Comparison of ENCODE assay signal across 9 mouse cellular contexts in genomic region chr1:53715446-53715845, GRCm38 (mm10). TPM values are rescaled to one million over a fixed set of nuclear protein-coding genes. Genes with fewer than 3 reads are reported as not detected.
DNase-seq lines count a peak whose midpoint lies in the region; ATAC-seq and TF ChIP-seq lines count a peak whose summit lies in the region.
"Had no signal": no experiment of that assay in that cellular context is flagged by ENCODE, and none has a peak within 500 bp of the region (broad histone marks: within the 10 kb centered on the region; RNA-seq: fewer than 3 reads in every experiment).

No protein-coding gene starts in this region.

- TF ChIP-seq EP300 in liver, embryonic 14.5 days (IDR thresholded peaks at IDR 0.05; ENCODE audit: low read depth) = no peak

- no peak for ATAC-seq in forebrain, embryonic 14.5 days
- ATAC-seq in forebrain, embryonic 15.5 days (replicated peaks) = no peak
- no peak for ATAC-seq in liver, embryonic 14.5 days (ENCODE audit: insufficient read depth)
- no peak for ATAC-seq in liver, embryonic 12.5 days
- no peak for ATAC-seq in Patski
- peak; percentile 48; the same call in 1 of the 2 replicates for ATAC-seq in granulocyte monocyte progenitor cell, adult 5-6 weeks (replicated peaks; ENCODE audit: poor library complexity, severe bottlenecking)

- TF ChIP-seq CTCF in liver, embryonic 14.5 days (IDR thresholded peaks at IDR 0.05; ENCODE audit: low read depth) = peak; percentile 63
- TF ChIP-seq CTCF in Patski (IDR thresholded peaks at IDR 0.05) = peak; percentile 62

- WGBS in forebrain, embryonic 14.5 days = 2% methylated on average over 4 of the region's 4 CpGs
- WGBS in forebrain, embryonic 15.5 days = 3% methylated on average over 4 of the region's 4 CpGs
- WGBS in liver, embryonic 14.5 days (ENCODE audit: insufficient replicate concordance) = 4% methylated on average over 4 of the region's 4 CpGs
- WGBS in liver, embryonic 12.5 days (ENCODE audit: insufficient replicate concordance) = 4% methylated on average over 4 of the region's 4 CpGs

- H3K27me3 ChIP-seq in forebrain, embryonic 14.5 days (replicated peaks; ENCODE audit: control insufficient read depth, insufficient read depth, low read length) = no peaks in the 10 kb centered on the region
- no peaks in the 10 kb centered on the region for H3K27me3 ChIP-seq in forebrain, embryonic 15.5 days
- no peaks in the 10 kb centered on the region for H3K27me3 ChIP-seq in liver, embryonic 14.5 days (ENCODE audit: control insufficient read depth, insufficient read depth, low read length)
- H3K27me3 ChIP-seq in liver, embryonic 12.5 days (replicated peaks) = no peaks in the 10 kb centered on the region
- no peaks in the 10 kb centered on the region for H3K27me3 ChIP-seq in Patski
- H3K27me3 ChIP-seq: limb, embryonic 13.5 days had no signal

- H3K9ac ChIP-seq in forebrain, embryonic 14.5 days (ENCODE audit: low read length) = no peak overlapping the region
- H3K9ac ChIP-seq in forebrain, embryonic 15.5 days (replicated peaks) = no peak overlapping the region
- no peak overlapping the region for H3K9ac ChIP-seq in liver, embryonic 14.5 days (replicated peaks)
- H3K9ac ChIP-seq in liver, embryonic 12.5 days = no peak overlapping the region
- H3K9ac ChIP-seq: limb, embryonic 13.5 days had no signal

- H3K9me3 ChIP-seq in forebrain, embryonic 14.5 days (replicated peaks; ENCODE audit: control insufficient read depth, low read length) = no peaks in the 10 kb centered on the region
- H3K9me3 ChIP-seq in forebrain, embryonic 15.5 days = no peaks in the 10 kb centered on the region
- no peaks in the 10 kb centered on the region for H3K9me3 ChIP-seq in liver, embryonic 14.5 days (ENCODE audit: control insufficient read depth, low read length)
- H3K9me3 ChIP-seq in liver, embryonic 12.5 days (replicated peaks) = no peaks in the 10 kb centered on the region
- H3K9me3 ChIP-seq: limb, embryonic 13.5 days had no signal

- H3K27ac ChIP-seq in forebrain, embryonic 14.5 days (ENCODE audit: low read depth, low read length) = no peak overlapping the region
- no peak overlapping the region for H3K27ac ChIP-seq in forebrain, embryonic 15.5 days (replicated peaks)
- no peak overlapping the region for H3K27ac ChIP-seq in liver, embryonic 14.5 days
- no peak overlapping the region for H3K27ac ChIP-seq in liver, embryonic 12.5 days
- H3K27ac ChIP-seq: limb, embryonic 13.5 days had no signal

- no peak overlapping the region for H3K4me3 ChIP-seq in forebrain, embryonic 14.5 days (ENCODE audit: low read depth, low read length)
- no peak overlapping the region for H3K4me3 ChIP-seq in forebrain, embryonic 15.5 days
- no peak overlapping the region for H3K4me3 ChIP-seq in liver, embryonic 14.5 days (ENCODE audit: insufficient read depth in 1 of 2, low read depth in 2 of 2, low read length in 2 of 2)
- no peak overlapping the region for H3K4me3 ChIP-seq in liver, embryonic 12.5 days
- H3K4me3 ChIP-seq: limb, embryonic 13.5 days had no signal

- peak; percentile 88 for DNase-seq in forebrain, embryonic 14.5 days (ENCODE audit: low spot score)
- DNase-seq in liver, embryonic 14.5 days (ENCODE audit: low read depth in 3 of 3, low spot score in 3 of 3) = peak; percentile 17 to 37 (median 24)
- DNase-seq in Patski (ENCODE audit: low read depth, low spot score) = no peak
- no peak for DNase-seq in urinary bladder, adult 18-20 months (ENCODE audit: low spot score in 2 of 2)
- no peak for DNase-seq in right cerebral cortex, postnatal 36 days (ENCODE audit: low spot score in 2 of 2)

- H3K4me2 ChIP-seq in forebrain, embryonic 14.5 days (ENCODE audit: low read length) = no peak overlapping the region
- no peak overlapping the region for H3K4me2 ChIP-seq in forebrain, embryonic 15.5 days (replicated peaks)
- H3K4me2 ChIP-seq in liver, embryonic 14.5 days (ENCODE audit: low read depth) = no peak overlapping the region
- no peak overlapping the region for H3K4me2 ChIP-seq in liver, embryonic 12.5 days
- H3K4me2 ChIP-seq: limb, embryonic 13.5 days had no signal

- CTCF ChIA-PET in Patski (lab: Charles Lee) = no interaction called here

- no peaks in the 10 kb centered on the region for H3K4me1 ChIP-seq in forebrain, embryonic 14.5 days (ENCODE audit: control insufficient read depth, insufficient read depth, low read length)
- no peaks in the 10 kb centered on the region for H3K4me1 ChIP-seq in forebrain, embryonic 15.5 days
- no peaks in the 10 kb centered on the region for H3K4me1 ChIP-seq in liver, embryonic 14.5 days (replicated peaks; ENCODE audit: control insufficient read depth in 2 of 2, insufficient read depth in 2 of 2, low read length in 1 of 2)
- H3K4me1 ChIP-seq in liver, embryonic 12.5 days = no peaks in the 10 kb centered on the region

- in situ Hi-C loops in Patski (cut with MboI; ENCODE audit: low pct_unique_long_range_greater_than_20kb) = loop anchor here (25.0 kb wide), 1 partner anchor 672 kb away; no protein-coding TSS in a partner anchor

- POLR2A ChIA-PET in Patski (lab: Charles Lee) = interaction anchor here (1.2 kb wide), 1 partner anchor 173 kb away, joined by 5 read pairs; no protein-coding TSS in a partner anchor

- no peaks in the 10 kb centered on the region for H3K36me3 ChIP-seq in forebrain, embryonic 14.5 days (ENCODE audit: control insufficient read depth, insufficient read depth, low read length)
- H3K36me3 ChIP-seq in forebrain, embryonic 15.5 days = no peaks in the 10 kb centered on the region
- no peaks in the 10 kb centered on the region for H3K36me3 ChIP-seq in liver, embryonic 14.5 days (replicated peaks; ENCODE audit: control insufficient read depth, insufficient read depth, low read depth)
- no peaks in the 10 kb centered on the region for H3K36me3 ChIP-seq in liver, embryonic 12.5 days
- H3K36me3 ChIP-seq: limb, embryonic 13.5 days had no signal

RNA-seq across cellular contexts. Expression of gene Dnah7a, which starts 8.9 kb away (rescaled TPM):
- polyA plus RNA-seq in forebrain, embryonic 14.5 days (2014; fragmentation: Nextera tagmentation; extraction: Ambion mirVana) = 8.1 and 8.7 TPM in 2 replicates
- polyA plus RNA-seq in forebrain, embryonic 15.5 days (2015; fragmentation: Nextera tagmentation; extraction: Ambion mirVana) = 6.9 and 7.8 TPM in 2 replicates
- not detected in 2 replicates for polyA plus RNA-seq in liver, embryonic 14.5 days (2012; rRNA removed)
- not detected in 2 replicates for polyA plus RNA-seq in liver, embryonic 14.5 days (2014; fragmentation: Nextera tagmentation; extraction: Ambion mirVana)
- polyA plus RNA-seq in liver, embryonic 12.5 days (2016; fragmentation: Nextera tagmentation; extraction: Ambion mirVana) = 0.01 TPM in 1 of 2 replicates, not detected in the other
- polyA plus RNA-seq in Patski (2021) = 0.04 TPM
- not detected in 2 replicates for total RNA-seq in granulocyte monocyte progenitor cell, adult 5-6 weeks (2014; fragmentation: Nextera tagmentation)
- total RNA-seq in granulocyte monocyte progenitor cell, adult 5-6 weeks (2017) = not detected in 2 replicates

Comparison
In these comparisons a context has a peak if more than half of its experiments do, and no peak if none do; other contexts are left out.
1. DNase-seq: peak in forebrain, embryonic 14.5 days (single experiment) and liver, embryonic 14.5 days (3 of 3); none in Patski (single experiment), urinary bladder, adult 18-20 months (0 of 2) and right cerebral cortex, postnatal 36 days (0 of 2).